Mouse (Mus musculus) bone marrow, adult 2 months (tissue): Measurements from ENCODE around the gene Zic2. TPM values are rescaled to one million over a fixed set of nuclear protein-coding genes. Genes with fewer than 3 reads are reported as not detected.

ENCODE experiments used
- H3K27ac ChIP-seq: fragments of 200-500 bp; 2 replicates; pipeline ENCODE4 v1.5.1; 2012; ENCODE audit warnings: low read depth, mild to moderate bottlenecking, control low read depth, inconsistent platforms, low read length; ENCODE audit not compliant: control insufficient read depth, poor library complexity, insufficient read depth
- H3K4me1 ChIP-seq: fragments of 200-500 bp; 2 replicates; pipeline ENCODE4 v1.6.1; 2011; ENCODE audit warnings: low read length; ENCODE audit not compliant: control insufficient read depth, insufficient read depth
- H3K4me3 ChIP-seq: fragments of 200-500 bp; replicated peaks from 2 replicates; pipeline ENCODE3; 2011; ENCODE audit warnings: mild to moderate bottlenecking, low read depth, low read length, control low read depth; ENCODE audit not compliant: control insufficient read depth
- CTCF ChIP-seq: fragments of 200-500 bp; IDR thresholded peaks from 2 replicates; pipeline ENCODE4 v1.5.1; 2011; ENCODE audit warnings: low read length, control low read depth; ENCODE audit not compliant: control insufficient read depth, insufficient read depth
- POLR2A ChIP-seq: fragments of 200-500 bp; IDR thresholded peaks from 2 replicates; pipeline ENCODE4 v1.6.1; 2011; ENCODE audit warnings: low read depth, mild to moderate bottlenecking, control low read depth, low read length, borderline replicate concordance; ENCODE audit not compliant: control insufficient read depth
- WGBS: fragments of 180-500 bp; shearing (Covaris S2); methylation state at CpG from one replicate; pipeline ENCODE4 v1.1.7; 2018; 5-methylcytosine and 5-hydroxymethylcytosine counted together
- polyA plus RNA-seq: library from polyadenylated mRNA; stranded (reverse); fragments of >200 nt; gene quantifications from 2 replicates; pipeline ENCODE4 v1.2.4, GENCODE M21; 2011; ENCODE audit warnings: low replicate concordance; ENCODE audit not compliant: missing spikeins, insufficient read depth, insufficient read length

Zic2 gene
- polyA plus RNA-seq, 1 experiment, result 2.7 TPM

- Histone ChIP-seq H3K4me1 (no peaks in the 10 kb centered on the region; the same call in 1 of the 2 replicates), H3K27ac (no peak overlapping the region), H3K4me3 (no peak overlapping the region)
- 5% methylated on average over 17 of the region's 17 CpGs for WGBS
- no peak for TF ChIP-seq POLR2A
- no peak for TF ChIP-seq CTCF
Measured at GRCm38 (mm10) chr14:122473211-122473751, 2.0 kb upstream of the Zic2 start.

GRCm38 (mm10) chr14:122474041-122474890 lies 969 bp upstream of the Zic2 start:
- 1% methylated on average over 57 of the region's 57 CpGs for WGBS
- Histone ChIP-seq H3K27ac (no peak overlapping the region; the same call in 1 of the 2 replicates), H3K4me1 (no peaks in the 10 kb centered on the region; the same call in 1 of the 2 replicates), H3K4me3 (no peak overlapping the region)
- no peak for TF ChIP-seq CTCF
- TF ChIP-seq POLR2A, result no peak

- no peak overlapping the region; the same call in 1 of the 2 replicates for H3K27ac ChIP-seq
- H3K4me1 ChIP-seq, result no peaks in the 10 kb centered on the region; the same call in 1 of the 2 replicates
- no peak overlapping the region for H3K4me3 ChIP-seq
- TF ChIP-seq CTCF (no peak), POLR2A (no peak)
- WGBS, result 1% methylated on average over 65 of the region's 65 CpGs
Measured at GRCm38 (mm10) chr14:122475557-122476040, 364 bp downstream of the Zic2 start.

- H3K4me3 ChIP-seq, result no peak overlapping the region
Measured at GRCm38 (mm10) chr14:122476041-122476821, 996 bp downstream of the Zic2 start.

GRCm38 (mm10) chr14:122476822-122477215 lies 1.6 kb downstream of the Zic2 start:
- H3K4me1 ChIP-seq, result no peaks in the 10 kb centered on the region; the same call in 1 of the 2 replicates
- no peak overlapping the region for H3K27ac ChIP-seq
- TF ChIP-seq CTCF (no peak), POLR2A (no peak)
- no peak overlapping the region for H3K4me3 ChIP-seq
- 9% methylated on average over 18 of the region's 18 CpGs for WGBS

More at GRCm38 (mm10) chr14:122476041-122476821, 996 bp downstream of the Zic2 start:
- Histone ChIP-seq H3K27ac (no peak overlapping the region), H3K4me1 (no peaks in the 10 kb centered on the region; the same call in 1 of the 2 replicates)
- 2% methylated on average over 59 of the region's 62 CpGs for WGBS
- no peak for TF ChIP-seq CTCF
- no peak for TF ChIP-seq POLR2A

- H3K4me1 ChIP-seq, result no peaks in the 10 kb centered on the region; the same call in 1 of the 2 replicates
- H3K27ac ChIP-seq, result no peak overlapping the region
- H3K4me3 ChIP-seq, result no peak overlapping the region
- WGBS, result 9% methylated on average over 20 of the region's 20 CpGs
- TF ChIP-seq CTCF, result no peak
- TF ChIP-seq POLR2A, result no peak
Measured at GRCm38 (mm10) chr14:122477261-122477671, 2.0 kb downstream of the Zic2 start.

GRCm38 (mm10) chr14:122477971-122478573 lies 2.8 kb downstream of the Zic2 start:
- H3K4me3 ChIP-seq, result no peak overlapping the region
- WGBS, result 4% methylated on average over 9 of the region's 9 CpGs

More at GRCm38 (mm10) chr14:122477971-122478573, 2.8 kb downstream of the Zic2 start:
- TF ChIP-seq CTCF, result no peak
- no peak for TF ChIP-seq POLR2A
- Histone ChIP-seq H3K4me1 (no peaks in the 10 kb centered on the region; the same call in 1 of the 2 replicates), H3K27ac (no peak overlapping the region)
